Mouse (Mus musculus): Measurements from ENCODE around the gene Notch3. TPM values are rescaled to one million over a fixed set of nuclear protein-coding genes. Genes with fewer than 3 reads are reported as not detected.

Notch3 gene
- polyA plus RNA-seq, 1 experiment from 2014 or later = 17.7 TPM

DNA sequence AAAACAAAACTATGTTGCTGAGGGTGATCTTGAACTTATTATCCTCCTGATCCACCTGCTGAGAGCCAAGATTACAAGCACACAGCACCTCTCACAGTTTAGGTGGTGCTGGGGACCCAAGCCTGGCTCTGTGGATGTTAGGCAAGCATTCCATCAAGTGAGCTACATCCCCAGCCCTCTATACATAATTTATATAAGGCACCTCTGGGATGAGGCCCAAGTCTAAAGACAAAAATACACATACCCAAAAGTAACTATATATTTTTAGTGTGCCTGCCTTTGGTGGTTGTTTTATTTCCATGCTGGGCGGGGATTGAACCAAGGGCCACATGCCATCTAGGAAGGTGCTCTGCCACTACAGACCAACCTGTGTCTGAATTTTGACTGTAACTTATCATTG lies 24.4 kb downstream of the Notch3 start:
- DNase-seq (ENCODE audit: low spot score) = no peak
- no peak overlapping the region for H3K4me2 ChIP-seq (ENCODE audit: low read depth, low read length)
- H3K27ac ChIP-seq (replicated peaks; ENCODE audit: low read depth, low read length) = no peak overlapping the region
- H3K27me3 ChIP-seq (ENCODE audit: control insufficient read depth, insufficient read depth, low read length) = no peaks in the 10 kb centered on the region
- H3K9ac ChIP-seq (replicated peaks; ENCODE audit: low read length) = no peak overlapping the region
- H3K4me1 ChIP-seq (ENCODE audit: control insufficient read depth, insufficient read depth, low read length) = no peaks in the 10 kb centered on the region
- H3K4me3 ChIP-seq (ENCODE audit: low read depth, low read length) = no peak overlapping the region
- peaks cover 19% of the 10 kb centered on the region for H3K36me3 ChIP-seq (replicated peaks; ENCODE audit: control insufficient read depth, insufficient read depth, low read depth, low read length)
- WGBS = 90% methylated on average over 1 of the region's 1 CpGs
- no peaks in the 10 kb centered on the region for H3K9me3 ChIP-seq (replicated peaks; ENCODE audit: control insufficient read depth, low read length)
- no peak for ATAC-seq (replicated peaks; ENCODE audit: insufficient number of reproducible peaks, low FRiP score, low TSS enrichment, low read depth)

DNA sequence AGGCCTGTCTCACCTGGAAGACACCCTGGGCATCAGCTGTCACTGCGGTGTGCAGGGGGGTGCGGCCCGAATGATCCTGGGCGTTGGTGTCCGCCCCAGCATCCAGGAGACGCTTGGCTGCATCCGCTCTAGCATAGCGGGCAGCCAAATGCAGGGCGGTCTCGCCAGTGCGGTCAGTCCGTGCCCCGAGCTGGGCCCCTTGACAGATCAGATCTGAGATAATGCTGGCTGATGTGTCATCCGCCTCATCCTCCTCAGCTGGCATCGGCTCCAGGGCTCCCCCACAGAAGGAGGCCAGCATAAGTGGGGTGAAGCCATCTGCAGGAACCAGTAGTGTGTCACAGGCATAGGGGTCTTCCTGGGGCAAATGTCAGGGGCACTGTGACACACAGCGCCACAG lies 33.3 kb downstream of the Notch3 start:
- ATAC-seq (replicated peaks; ENCODE audit: insufficient number of reproducible peaks, low FRiP score, low TSS enrichment, low read depth) (no peak), DNase-seq (ENCODE audit: low spot score) (no peak)
- no peak overlapping the region for H3K4me3 ChIP-seq (ENCODE audit: low read depth, low read length)
- WGBS = 91% methylated on average over 16 of the region's 16 CpGs
- H3K9ac ChIP-seq (replicated peaks; ENCODE audit: low read length) = no peak overlapping the region
- H3K9me3 ChIP-seq (replicated peaks; ENCODE audit: control insufficient read depth, low read length) = no peaks in the 10 kb centered on the region
- H3K36me3 ChIP-seq (replicated peaks; ENCODE audit: control insufficient read depth, insufficient read depth, low read depth, low read length) = peaks cover 16% of the 10 kb centered on the region
- no peak overlapping the region for H3K4me2 ChIP-seq (ENCODE audit: low read depth, low read length)
- no peaks in the 10 kb centered on the region for H3K4me1 ChIP-seq (ENCODE audit: control insufficient read depth, insufficient read depth, low read length)
- H3K27ac ChIP-seq (replicated peaks; ENCODE audit: low read depth, low read length) = no peak overlapping the region
- no peaks in the 10 kb centered on the region for H3K27me3 ChIP-seq (ENCODE audit: control insufficient read depth, insufficient read depth, low read length)

DNA sequence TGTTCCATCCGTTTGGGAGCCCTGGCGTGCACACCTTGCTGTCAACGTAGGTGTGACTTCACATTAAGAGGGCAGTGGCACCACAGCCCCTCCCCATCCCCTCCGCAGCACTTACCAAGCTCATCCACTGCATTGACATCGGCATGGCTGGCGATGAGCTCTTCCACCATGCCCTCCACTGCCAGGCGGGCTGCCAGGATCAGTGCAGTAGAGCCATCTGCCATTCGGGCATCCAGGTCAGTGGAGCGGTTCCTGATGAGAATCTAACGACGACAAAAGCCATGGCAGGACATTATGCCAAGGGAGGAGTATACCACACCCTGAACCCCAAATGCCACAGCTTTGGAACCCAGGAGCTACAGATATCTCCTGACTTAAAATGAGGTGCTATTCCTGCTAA lies 34.6 kb downstream of the Notch3 start:
- WGBS = 91% methylated on average over 11 of the region's 11 CpGs
- peaks cover 23% of the 10 kb centered on the region for H3K36me3 ChIP-seq (replicated peaks; ENCODE audit: control insufficient read depth, insufficient read depth, low read depth, low read length)
- H3K4me1 ChIP-seq (ENCODE audit: control insufficient read depth, insufficient read depth, low read length) = no peaks in the 10 kb centered on the region
- no peak overlapping the region for H3K4me3 ChIP-seq (ENCODE audit: low read depth, low read length)
- no peaks in the 10 kb centered on the region for H3K9me3 ChIP-seq (replicated peaks; ENCODE audit: control insufficient read depth, low read length)
- DNase-seq (ENCODE audit: low spot score) (no peak), ATAC-seq (replicated peaks; ENCODE audit: insufficient number of reproducible peaks, low FRiP score, low TSS enrichment, low read depth) (no peak)
- no peak overlapping the region for H3K9ac ChIP-seq (replicated peaks; ENCODE audit: low read length)
- H3K27ac ChIP-seq (replicated peaks; ENCODE audit: low read depth, low read length) = no peak overlapping the region
- H3K27me3 ChIP-seq (ENCODE audit: control insufficient read depth, insufficient read depth, low read length) = no peaks in the 10 kb centered on the region
- H3K4me2 ChIP-seq (ENCODE audit: low read depth, low read length) = no peak overlapping the region

DNA sequence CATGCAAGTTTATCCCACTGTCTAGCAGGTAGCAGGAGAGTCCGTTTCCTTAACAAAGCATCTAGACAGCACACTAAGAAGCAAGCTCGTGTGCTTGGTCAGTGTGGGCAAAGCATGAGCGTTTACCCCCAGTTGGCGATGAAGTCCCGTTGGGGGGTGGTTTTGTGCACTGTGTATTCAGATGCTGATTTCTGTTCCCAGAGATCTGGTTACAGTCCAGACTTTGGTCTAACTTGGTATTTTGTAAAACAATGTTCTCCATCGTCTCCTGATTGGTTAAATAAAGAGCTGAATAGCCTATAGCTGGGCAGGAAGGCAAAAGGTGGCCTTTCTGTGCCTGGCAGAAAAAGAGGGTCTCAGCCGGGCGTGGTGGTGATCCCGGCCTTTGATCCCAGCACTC lies 36.1 kb downstream of the Notch3 start:
- DNase-seq (ENCODE audit: low spot score) (no peak), ATAC-seq (replicated peaks; ENCODE audit: insufficient number of reproducible peaks, low FRiP score, low TSS enrichment, low read depth) (no peak)
- no peaks in the 10 kb centered on the region for H3K27me3 ChIP-seq (ENCODE audit: control insufficient read depth, insufficient read depth, low read length)
- H3K4me3 ChIP-seq (ENCODE audit: low read depth, low read length) = no peak overlapping the region
- H3K9ac ChIP-seq (replicated peaks; ENCODE audit: low read length) = no peak overlapping the region
- H3K4me2 ChIP-seq (ENCODE audit: low read depth, low read length) = no peak overlapping the region
- H3K36me3 ChIP-seq (replicated peaks; ENCODE audit: control insufficient read depth, insufficient read depth, low read depth, low read length) = peaks cover 26% of the 10 kb centered on the region
- WGBS = 95% methylated on average over 9 of the region's 9 CpGs
- no peaks in the 10 kb centered on the region for H3K9me3 ChIP-seq (replicated peaks; ENCODE audit: control insufficient read depth, low read length)
- H3K27ac ChIP-seq (replicated peaks; ENCODE audit: low read depth, low read length) = no peak overlapping the region
- H3K4me1 ChIP-seq (ENCODE audit: control insufficient read depth, insufficient read depth, low read length) = no peaks in the 10 kb centered on the region

DNA sequence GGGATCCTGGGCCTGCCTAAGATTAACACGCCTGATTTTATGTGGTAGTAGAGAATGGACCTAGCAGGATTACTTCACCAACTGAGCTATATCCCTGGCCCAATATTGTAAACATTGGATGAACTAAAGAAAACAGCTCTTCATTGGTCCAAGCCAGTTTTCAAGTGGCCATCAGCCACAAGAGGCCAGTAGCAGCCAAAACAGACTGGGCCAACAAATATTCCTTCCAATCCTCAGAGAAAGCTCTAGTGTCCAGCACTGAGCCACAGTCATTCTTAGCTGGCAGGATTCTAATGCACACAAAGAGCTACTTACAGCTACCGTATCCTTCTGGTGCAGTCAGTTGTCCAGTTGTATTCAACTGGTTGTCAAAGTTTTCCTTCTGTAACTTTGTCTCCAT lies 39.5 kb downstream of the Notch3 start:
- ATAC-seq (replicated peaks; ENCODE audit: insufficient number of reproducible peaks, low FRiP score, low TSS enrichment, low read depth) = no peak
- H3K4me1 ChIP-seq (ENCODE audit: control insufficient read depth, insufficient read depth, low read length) = no peaks in the 10 kb centered on the region
- no peak for DNase-seq (ENCODE audit: low spot score)
- H3K27me3 ChIP-seq (ENCODE audit: control insufficient read depth, insufficient read depth, low read length) = no peaks in the 10 kb centered on the region
- no peak overlapping the region for H3K27ac ChIP-seq (replicated peaks; ENCODE audit: low read depth, low read length)
- no peak overlapping the region for H3K4me2 ChIP-seq (ENCODE audit: low read depth, low read length)
- no peak overlapping the region for H3K9ac ChIP-seq (replicated peaks; ENCODE audit: low read length)
- peaks cover 26% of the 10 kb centered on the region for H3K36me3 ChIP-seq (replicated peaks; ENCODE audit: control insufficient read depth, insufficient read depth, low read depth, low read length)
- WGBS = 98% methylated on average over 2 of the region's 2 CpGs
- H3K9me3 ChIP-seq (replicated peaks; ENCODE audit: control insufficient read depth, low read length) = no peaks in the 10 kb centered on the region
- no peak overlapping the region for H3K4me3 ChIP-seq (ENCODE audit: low read depth, low read length)

DNA sequence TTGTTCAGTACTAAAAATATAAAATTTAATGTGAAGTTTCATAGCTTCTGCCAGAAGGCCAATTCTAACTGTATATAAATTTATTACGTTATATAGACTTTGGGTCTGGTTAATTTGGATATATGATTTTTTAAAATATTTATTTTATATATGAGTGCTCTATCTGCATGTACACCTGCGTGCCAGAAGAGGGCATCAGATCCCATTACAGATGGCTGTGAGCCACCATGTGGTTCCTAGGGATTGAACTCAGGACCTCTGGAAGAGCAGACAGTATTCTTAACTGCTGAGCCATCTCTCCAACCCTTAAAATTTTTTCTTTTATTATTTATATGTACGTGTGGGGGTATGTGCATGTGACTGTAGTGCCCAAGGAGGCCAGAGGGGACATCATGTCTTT lies 41.2 kb downstream of the Notch3 start:
- no peak overlapping the region for H3K4me3 ChIP-seq (ENCODE audit: low read depth, low read length)
- H3K4me1 ChIP-seq (ENCODE audit: control insufficient read depth, insufficient read depth, low read length) = no peaks in the 10 kb centered on the region
- no peak overlapping the region for H3K27ac ChIP-seq (replicated peaks; ENCODE audit: low read depth, low read length)
- H3K9me3 ChIP-seq (replicated peaks; ENCODE audit: control insufficient read depth, low read length) = no peaks in the 10 kb centered on the region
- H3K4me2 ChIP-seq (ENCODE audit: low read depth, low read length) = no peak overlapping the region
- ATAC-seq (replicated peaks; ENCODE audit: insufficient number of reproducible peaks, low FRiP score, low TSS enrichment, low read depth) (no peak), DNase-seq (ENCODE audit: low spot score) (no peak)
- no peaks in the 10 kb centered on the region for H3K27me3 ChIP-seq (ENCODE audit: control insufficient read depth, insufficient read depth, low read length)
- WGBS = 79% methylated on average over 3 of the region's 3 CpGs
- H3K36me3 ChIP-seq (replicated peaks; ENCODE audit: control insufficient read depth, insufficient read depth, low read depth, low read length) = peaks cover 24% of the 10 kb centered on the region
- H3K9ac ChIP-seq (replicated peaks; ENCODE audit: low read length) = no peak overlapping the region

DNA sequence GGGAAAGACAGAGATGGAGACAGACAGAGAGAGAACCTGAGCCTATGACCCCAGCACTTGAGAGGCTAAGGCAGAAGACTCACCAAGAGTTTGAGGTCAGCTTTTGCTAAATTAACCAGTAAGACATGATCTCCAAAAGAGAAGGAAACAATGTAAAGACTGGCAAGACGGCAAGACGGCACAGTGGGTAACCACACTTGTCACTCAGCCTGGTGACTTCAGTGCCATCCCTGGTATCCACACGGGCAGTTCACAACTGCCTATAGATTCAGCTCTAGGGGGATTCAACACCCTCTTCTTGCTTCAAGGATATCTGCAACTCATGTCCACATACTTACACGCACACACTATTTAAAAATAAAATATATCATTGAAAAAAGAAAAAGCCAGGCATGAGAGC lies 43.1 kb downstream of the Notch3 start:
- Histone ChIP-seq H3K27ac (replicated peaks; ENCODE audit: low read depth, low read length) (no peak overlapping the region), H3K4me2 (ENCODE audit: low read depth, low read length) (no peak overlapping the region), H3K36me3 (replicated peaks; ENCODE audit: control insufficient read depth, insufficient read depth, low read depth, low read length) (peaks cover 20% of the 10 kb centered on the region), H3K4me3 (ENCODE audit: low read depth, low read length) (no peak overlapping the region), H3K4me1 (ENCODE audit: control insufficient read depth, insufficient read depth, low read length) (no peaks in the 10 kb centered on the region), H3K27me3 (ENCODE audit: control insufficient read depth, insufficient read depth, low read length) (no peaks in the 10 kb centered on the region), H3K9me3 (replicated peaks; ENCODE audit: control insufficient read depth, low read length) (no peaks in the 10 kb centered on the region), H3K9ac (replicated peaks; ENCODE audit: low read length) (no peak overlapping the region)
- DNase-seq (ENCODE audit: low spot score) (no peak), ATAC-seq (replicated peaks; ENCODE audit: insufficient number of reproducible peaks, low FRiP score, low TSS enrichment, low read depth) (no peak)
- WGBS = 95% methylated on average over 4 of the region's 4 CpGs

DNA sequence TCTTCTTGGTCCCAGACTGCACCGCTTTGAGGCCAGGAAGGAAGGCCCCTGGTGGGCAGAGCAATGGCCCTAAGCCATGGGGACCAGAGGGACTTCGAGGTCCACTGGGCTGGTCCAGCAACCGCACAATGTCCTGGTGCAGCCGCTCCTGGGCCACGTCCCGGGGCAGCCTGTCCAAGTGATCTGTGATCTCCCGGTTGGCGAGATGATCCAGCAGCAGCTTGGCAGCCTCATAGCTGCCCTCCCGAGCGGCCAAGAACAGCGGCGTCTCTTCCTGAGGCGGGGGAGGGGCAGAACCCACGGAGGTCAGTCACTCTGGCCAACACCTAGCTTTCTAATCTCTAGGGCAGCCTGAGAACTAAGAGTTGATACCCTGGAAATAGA lies 44.1 kb downstream of the Notch3 start:
- Histone ChIP-seq H3K9ac (replicated peaks; ENCODE audit: low read length) (no peak overlapping the region), H3K4me1 (ENCODE audit: control insufficient read depth, insufficient read depth, low read length) (no peaks in the 10 kb centered on the region), H3K36me3 (replicated peaks; ENCODE audit: control insufficient read depth, insufficient read depth, low read depth, low read length) (peaks cover 18% of the 10 kb centered on the region), H3K4me3 (ENCODE audit: low read depth, low read length) (no peak overlapping the region), H3K27ac (replicated peaks; ENCODE audit: low read depth, low read length) (no peak overlapping the region), H3K27me3 (ENCODE audit: control insufficient read depth, insufficient read depth, low read length) (no peaks in the 10 kb centered on the region), H3K4me2 (ENCODE audit: low read depth, low read length) (no peak overlapping the region), H3K9me3 (replicated peaks; ENCODE audit: control insufficient read depth, low read length) (no peaks in the 10 kb centered on the region)
- WGBS = 82% methylated on average over 14 of the region's 14 CpGs
- no peak for DNase-seq (ENCODE audit: low spot score)
- ATAC-seq (replicated peaks; ENCODE audit: insufficient number of reproducible peaks, low FRiP score, low TSS enrichment, low read depth) = no peak
